Mouse (Mus musculus) cerebellum, adult 2 months (tissue): ENCODE measurements at regions not wholly inside any gene's neighbourhood (a gene's known extent, or its start where the extent isn't known, plus 50 kb on each side); places are given as distances from the start of the nearest gene placed in this dataset.

Source experiments
- CTCF ChIP-seq: fragments of 200-500 bp; IDR thresholded peaks from 2 replicates; pipeline ENCODE4 v1.5.1; 2011; ENCODE audit warnings: low read depth, mild to moderate bottlenecking, control low read depth, low read length, moderate library complexity, borderline replicate concordance; ENCODE audit not compliant: insufficient read depth
- POLR2A ChIP-seq: fragments of 200-500 bp; IDR thresholded peaks from 2 replicates; pipeline ENCODE4 v1.6.1; 2011; ENCODE audit warnings: low read length, control low read depth, borderline replicate concordance; ENCODE audit not compliant: insufficient read depth

DNA sequence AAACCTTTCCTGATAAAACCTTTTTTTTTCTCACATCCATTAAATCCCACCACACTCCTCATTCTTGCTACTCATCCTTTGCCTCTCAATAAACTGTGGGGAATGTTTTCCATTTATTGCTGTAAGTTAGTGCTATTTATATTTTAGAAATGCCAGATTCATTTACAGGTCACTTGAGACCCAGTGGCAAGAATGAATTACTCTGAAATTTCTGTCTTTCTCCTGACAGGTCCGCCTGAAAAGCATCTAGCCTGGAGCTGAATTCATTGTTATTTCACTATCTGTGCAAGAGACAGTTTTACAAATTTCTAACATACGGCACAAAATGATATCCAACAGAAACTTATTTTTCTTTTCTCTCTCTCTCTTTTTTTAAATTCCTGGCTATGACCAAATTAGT, 570.6 kb upstream of the Akr1e1 start:
- TF ChIP-seq POLR2A: no peak
- TF ChIP-seq CTCF: no peak
